Mouse (Mus musculus) embryonic fibroblast, embryonic 13.5 days (primary cell): ENCODE data around the gene Fam89a. TPM values are rescaled to one million over a fixed set of nuclear protein-coding genes. Genes with fewer than 3 reads are reported as not detected.
A peak's percentile ranks its signal among the peaks of the same experiment; 100 is the strongest.

Experiments used
- H3K27ac ChIP-seq: 2 replicates; pipeline ENCODE4 v1.5.1; 2012; ENCODE audit warnings: low read length, control low read depth, inconsistent platforms; ENCODE audit not compliant: insufficient read depth
- H3K4me1 ChIP-seq: 2 replicates; pipeline ENCODE4 v1.6.1; 2011; ENCODE audit warnings: low read length; ENCODE audit not compliant: control insufficient read depth, insufficient read depth
- H3K4me3 ChIP-seq: 2 replicates; pipeline ENCODE4 v1.5.1; 2011; ENCODE audit warnings: mild to moderate bottlenecking, control low read depth, low read length; ENCODE audit not compliant: insufficient read depth
- CTCF ChIP-seq: IDR thresholded peaks from 2 replicates; pipeline ENCODE4 v1.5.1; 2011; ENCODE audit warnings: mild to moderate bottlenecking, control low read depth, low read length, moderate library complexity, borderline replicate concordance; ENCODE audit not compliant: insufficient read depth
- POLR2A ChIP-seq: IDR thresholded peaks from 2 replicates; pipeline ENCODE4 v1.6.1; 2011; ENCODE audit warnings: low read depth, mild to moderate bottlenecking, control low read depth, low read length, moderate library complexity
- polyA plus RNA-seq: library from polyadenylated mRNA; stranded (reverse); fragments of >200 nt; gene quantifications from 2 replicates; pipeline ENCODE4 v1.2.4, GENCODE M21; 2011; ENCODE audit warnings: low read depth; ENCODE audit not compliant: missing spikeins, insufficient read length

Fam89a gene
- not detected in 2 replicates for polyA plus RNA-seq

- TF ChIP-seq CTCF (no peak), POLR2A (no peak)
- Histone ChIP-seq H3K27ac (no peak within 1 kb of the TSS), H3K4me3 (peak within 1 kb of the TSS; percentile 49), H3K4me1 (no peaks in the 10 kb centered on the region)
These were observed at the start of gene Fam89a for GRCm38 (mm10) chr8:124751709-124752173. Fam89a (minus strand) TSS chr8:124751832.

- H3K4me1 ChIP-seq: no peaks in the 10 kb centered on the region
- H3K27ac ChIP-seq: no peak overlapping the region
- TF ChIP-seq POLR2A (no peak), CTCF (no peak)
- H3K4me3 ChIP-seq: no peak overlapping the region
These were observed 48.9 kb upstream of the Fam89a start for GRCm38 (mm10) chr8:124800542-124800941.

- no peak for TF ChIP-seq POLR2A
- H3K4me3 ChIP-seq: no peak overlapping the region
- H3K27ac ChIP-seq: no peak overlapping the region
- 0 out of 2 replicates have a peak, but pooled peaks cover 3% of the 10 kb centered on the region for H3K4me1 ChIP-seq
These were observed 44.3 kb upstream of the Fam89a start for GRCm38 (mm10) chr8:124795781-124796488.

- Histone ChIP-seq H3K4me3 (no peak overlapping the region), H3K4me1 (0 out of 2 replicates have a peak, but pooled peaks cover 3% of the 10 kb centered on the region), H3K27ac (no peak overlapping the region)
- peak; percentile 44; the same call in 1 of the 2 replicates for TF ChIP-seq CTCF
- no peak for TF ChIP-seq POLR2A
These were observed 42.8 kb upstream of the Fam89a start for GRCm38 (mm10) chr8:124794486-124794780.

GRCm38 (mm10) chr8:124793661-124794485 lies 42.2 kb upstream of the Fam89a start:
- TF ChIP-seq CTCF: no peak
- TF ChIP-seq POLR2A: no peak
- Histone ChIP-seq H3K4me3 (no peak overlapping the region), H3K27ac (no peak overlapping the region)

GRCm38 (mm10) chr8:124793172-124793651 lies 41.6 kb upstream of the Fam89a start:
- TF ChIP-seq POLR2A: no peak
- no peak for TF ChIP-seq CTCF
- H3K27ac ChIP-seq: no peak overlapping the region
- H3K4me1 ChIP-seq: 0 out of 2 replicates have a peak, but pooled peaks cover 3% of the 10 kb centered on the region
- H3K4me3 ChIP-seq: peak overlapping the region; percentile 32

More at GRCm38 (mm10) chr8:124793661-124794485, 42.2 kb upstream of the Fam89a start:
- 0 out of 2 replicates have a peak, but pooled peaks cover 3% of the 10 kb centered on the region for H3K4me1 ChIP-seq

- TF ChIP-seq CTCF: no peak
- no peak for TF ChIP-seq POLR2A
- H3K27ac ChIP-seq: no peak within 1 kb of the TSS
- peak within 1 kb of the TSS; percentile 32 for H3K4me3 ChIP-seq
- H3K4me1 ChIP-seq: 0 out of 2 replicates have a peak, but pooled peaks cover 3% of the 10 kb centered on the region
These were observed 41.1 kb upstream of the Fam89a start, which contains the start of gene Trim67 for GRCm38 (mm10) chr8:124792708-124793107. Trim67 (plus strand) TSS chr8:124793092.

- Histone ChIP-seq H3K27ac (no peak overlapping the region), H3K4me3 (peak overlapping the region; percentile 32), H3K4me1 (0 out of 2 replicates have a peak, but pooled peaks cover 3% of the 10 kb centered on the region)
- TF ChIP-seq POLR2A: no peak
- TF ChIP-seq CTCF: no peak
These were observed 40.6 kb upstream of the Fam89a start for GRCm38 (mm10) chr8:124792186-124792585.

GRCm38 (mm10) chr8:124791751-124792150 lies 40.1 kb upstream of the Fam89a start:
- Histone ChIP-seq H3K4me3 (no peak overlapping the region), H3K27ac (no peak overlapping the region), H3K4me1 (0 out of 2 replicates have a peak, but pooled peaks cover 3% of the 10 kb centered on the region)
- TF ChIP-seq CTCF (no peak), POLR2A (no peak)

- H3K27ac ChIP-seq: no peak overlapping the region
- no peak overlapping the region for H3K4me3 ChIP-seq
- TF ChIP-seq CTCF (no peak), POLR2A (no peak)
- H3K4me1 ChIP-seq: 0 out of 2 replicates have a peak, but pooled peaks cover 3% of the 10 kb centered on the region
These were observed 39.0 kb upstream of the Fam89a start for GRCm38 (mm10) chr8:124790676-124791075.

- Histone ChIP-seq H3K4me3 (no peak overlapping the region), H3K4me1 (no peaks in the 10 kb centered on the region), H3K27ac (no peak overlapping the region)
- TF ChIP-seq CTCF (no peak), POLR2A (no peak)
These were observed 33.0 kb upstream of the Fam89a start for GRCm38 (mm10) chr8:124784613-124785012.
